Mouse (Mus musculus) midbrain, embryonic 10.5 days (tissue): ENCODE measurements around the gene Sbf2. TPM values are rescaled to one million over a fixed set of nuclear protein-coding genes. Genes with fewer than 3 reads are reported as not detected.
A peak's percentile ranks its signal among the peaks of the same experiment; 100 is the strongest.

Experiments used
- DNase-seq: peaks from one replicate; pipeline ENCODE4 v3.0.0-alpha.2; 2017; ENCODE audit warnings: low spot score
- H3K27ac ChIP-seq: fragments of 300-500 bp; sonication (generic); replicated peaks from 2 replicates; pipeline ENCODE4 v1.5.1; 2016; ENCODE audit warnings: mild to moderate bottlenecking
- H3K27me3 ChIP-seq: fragments of 300-500 bp; sonication (generic); 2 replicates; pipeline ENCODE4 v1.6.1; 2016; ENCODE audit warnings: low read depth, mild to moderate bottlenecking; ENCODE audit not compliant: poor library complexity, severe bottlenecking
- H3K36me3 ChIP-seq: fragments of 300-500 bp; sonication (generic); 2 replicates; pipeline ENCODE4 v1.6.1; 2016; ENCODE audit warnings: mild to moderate bottlenecking, moderate library complexity
- H3K4me1 ChIP-seq: fragments of 300-500 bp; sonication (generic); 2 replicates; pipeline ENCODE4 v1.6.1; 2016
- H3K4me3 ChIP-seq: fragments of 300-500 bp; sonication (generic); 2 replicates; pipeline ENCODE4 v1.5.1; 2016; ENCODE audit warnings: mild to moderate bottlenecking, moderate library complexity
- H3K9me3 ChIP-seq: fragments of 300-500 bp; sonication (generic); replicated peaks from 2 replicates; pipeline ENCODE4 v1.6.1; 2016; ENCODE audit warnings: mild to moderate bottlenecking
- WGBS: fragments of 180-500 bp; shearing (Covaris S2); methylation state at CpG from one replicate; pipeline ENCODE4 v1.1.7; 2016; 5-methylcytosine and 5-hydroxymethylcytosine counted together
- polyA plus RNA-seq: library from polyadenylated mRNA; unstranded; fragments of >200 nt; fragmentation: Nextera tagmentation; extraction: Ambion mirVana; gene quantifications from 2 replicates; pipeline ENCODE4 v1.2.1, GENCODE M21; 2016

Sbf2 gene
- polyA plus RNA-seq, 1 experiment from 2014 or later, result 29.8 TPM

- H3K27me3 ChIP-seq, result peaks cover 92% of the 10 kb centered on the region
Measured at GRCm38 (mm10) chr7:110627486-110628272, 13.0 kb upstream of the Sbf2 start, which contains the start of gene Adm. Gene Adm (plus strand): TSS chr7:110627661.

GRCm38 (mm10) chr7:110627099-110627482 is 12.4 kb upstream of the Sbf2 start:
- WGBS, result 1% methylated on average over 12 of the region's 12 CpGs
- Histone ChIP-seq H3K4me1 (peaks cover 59% of the 10 kb centered on the region), H3K4me3 (peak overlapping the region; percentile 59)

More at GRCm38 (mm10) chr7:110627486-110628272, 13.0 kb upstream of the Sbf2 start, which contains the start of gene Adm:
- H3K4me3 ChIP-seq, result peak within 1 kb of the TSS; percentile 59
- WGBS, result 2% methylated on average over 30 of the region's 30 CpGs
- peaks cover 59% of the 10 kb centered on the region for H3K4me1 ChIP-seq
- no peak within 1 kb of the TSS for H3K27ac ChIP-seq
- H3K9me3 ChIP-seq, result no peaks in the 10 kb centered on the region
- no peaks in the 10 kb centered on the region for H3K36me3 ChIP-seq
- DNase-seq, result peak; percentile 75

GRCm38 (mm10) chr7:110626186-110627098 is 11.7 kb upstream of the Sbf2 start:
- H3K4me3 ChIP-seq, result peak overlapping the region; percentile 41
- H3K36me3 ChIP-seq, result no peaks in the 10 kb centered on the region
- H3K27ac ChIP-seq, result no peak overlapping the region
- WGBS, result 7% methylated on average over 28 of the region's 28 CpGs
- peaks cover 58% of the 10 kb centered on the region for H3K4me1 ChIP-seq
- peak; percentile 43 for DNase-seq
- H3K27me3 ChIP-seq, result peaks cover 79% of the 10 kb centered on the region
- no peaks in the 10 kb centered on the region for H3K9me3 ChIP-seq

More at GRCm38 (mm10) chr7:110627099-110627482, 12.4 kb upstream of the Sbf2 start:
- DNase-seq, result no peak
- Histone ChIP-seq H3K36me3 (no peaks in the 10 kb centered on the region), H3K9me3 (no peaks in the 10 kb centered on the region), H3K27me3 (peaks cover 86% of the 10 kb centered on the region), H3K27ac (no peak overlapping the region)

- peaks cover 50% of the 10 kb centered on the region for H3K4me1 ChIP-seq
- H3K36me3 ChIP-seq, result no peaks in the 10 kb centered on the region
- H3K9me3 ChIP-seq, result no peaks in the 10 kb centered on the region
- no peak for DNase-seq
- peaks cover 72% of the 10 kb centered on the region for H3K27me3 ChIP-seq
- peak overlapping the region; percentile 41 for H3K4me3 ChIP-seq
- 59% methylated on average over 10 of the region's 10 CpGs for WGBS
- no peak overlapping the region for H3K27ac ChIP-seq
Measured at GRCm38 (mm10) chr7:110625489-110625888, 10.8 kb upstream of the Sbf2 start.

- H3K36me3 ChIP-seq, result no peaks in the 10 kb centered on the region
- DNase-seq, result no peak
- no peak overlapping the region for H3K27ac ChIP-seq
- WGBS, result 86% methylated on average over 13 of the region's 13 CpGs
- H3K4me1 ChIP-seq, result peaks cover 44% of the 10 kb centered on the region
- H3K9me3 ChIP-seq, result no peaks in the 10 kb centered on the region
- H3K27me3 ChIP-seq, result peaks cover 72% of the 10 kb centered on the region
- no peak overlapping the region for H3K4me3 ChIP-seq
Measured at GRCm38 (mm10) chr7:110624961-110625360, 10.2 kb upstream of the Sbf2 start.

GRCm38 (mm10) chr7:110624067-110624466 is 9.3 kb upstream of the Sbf2 start:
- peaks cover 68% of the 10 kb centered on the region for H3K27me3 ChIP-seq
- no peaks in the 10 kb centered on the region for H3K9me3 ChIP-seq
- H3K27ac ChIP-seq, result no peak overlapping the region
- H3K4me1 ChIP-seq, result peaks cover 36% of the 10 kb centered on the region
- H3K4me3 ChIP-seq, result no peak overlapping the region
- H3K36me3 ChIP-seq, result no peaks in the 10 kb centered on the region
- no peak for DNase-seq
- WGBS, result 57% methylated on average over 2 of the region's 2 CpGs

- Histone ChIP-seq H3K36me3 (no peaks in the 10 kb centered on the region), H3K4me1 (peaks cover 13% of the 10 kb centered on the region), H3K9me3 (no peaks in the 10 kb centered on the region), H3K27ac (no peak overlapping the region), H3K27me3 (peaks cover 38% of the 10 kb centered on the region), H3K4me3 (no peak overlapping the region)
- DNase-seq, result no peak
- 57% methylated on average over 9 of the region's 9 CpGs for WGBS
Measured at GRCm38 (mm10) chr7:110619086-110619611, 4.4 kb upstream of the Sbf2 start.

- Histone ChIP-seq H3K4me1 (peaks cover 29% of the 10 kb centered on the region), H3K9me3 (no peaks in the 10 kb centered on the region), H3K27me3 (peaks cover 31% of the 10 kb centered on the region), H3K27ac (no peak overlapping the region; the same call in 1 of the 2 replicates), H3K36me3 (no peaks in the 10 kb centered on the region), H3K4me3 (peak overlapping the region; percentile 94)
- WGBS, result 5% methylated on average over 11 of the region's 11 CpGs
- peak; percentile 19 for DNase-seq
Measured at GRCm38 (mm10) chr7:110615792-110616191, 1.1 kb upstream of the Sbf2 start.

- Histone ChIP-seq H3K27ac (peak overlapping the region; percentile 98), H3K9me3 (no peaks in the 10 kb centered on the region), H3K4me1 (peaks cover 29% of the 10 kb centered on the region), H3K27me3 (peaks cover 26% of the 10 kb centered on the region), H3K4me3 (peak overlapping the region; percentile 94), H3K36me3 (no peaks in the 10 kb centered on the region)
- WGBS, result under 1% methylated on average over 20 of the region's 20 CpGs
- DNase-seq, result no peak
Measured at GRCm38 (mm10) chr7:110615151-110615631, 469 bp upstream of the Sbf2 start.

GRCm38 (mm10) chr7:110613381-110614132 is 1.2 kb downstream of the Sbf2 start:
- Histone ChIP-seq H3K4me3 (peak overlapping the region; percentile 94), H3K36me3 (no peaks in the 10 kb centered on the region), H3K27me3 (peaks cover 19% of the 10 kb centered on the region), H3K27ac (peak overlapping the region; percentile 98), H3K9me3 (no peaks in the 10 kb centered on the region), H3K4me1 (peaks cover 29% of the 10 kb centered on the region)
- WGBS, result 4% methylated on average over 17 of the region's 17 CpGs
- no peak for DNase-seq

- Histone ChIP-seq H3K27ac (no peak overlapping the region), H3K36me3 (no peaks in the 10 kb centered on the region), H3K9me3 (no peaks in the 10 kb centered on the region), H3K27me3 (no peaks in the 10 kb centered on the region), H3K4me3 (no peak overlapping the region), H3K4me1 (0 out of 2 replicates have a peak, but pooled peaks cover 4% of the 10 kb centered on the region)
- 95% methylated on average over 1 of the region's 1 CpGs for WGBS
- DNase-seq, result no peak
Measured at GRCm38 (mm10) chr7:110606906-110607305, 7.8 kb downstream of the Sbf2 start.

GRCm38 (mm10) chr7:110605476-110605875 is 9.2 kb downstream of the Sbf2 start:
- no peaks in the 10 kb centered on the region for H3K9me3 ChIP-seq

More at GRCm38 (mm10) chr7:110605476-110605875, 9.2 kb downstream of the Sbf2 start:
- Histone ChIP-seq H3K36me3 (no peaks in the 10 kb centered on the region), H3K4me1 (no peaks in the 10 kb centered on the region), H3K27ac (no peak overlapping the region), H3K27me3 (no peaks in the 10 kb centered on the region), H3K4me3 (no peak overlapping the region)
- 84% methylated on average over 4 of the region's 4 CpGs for WGBS
- no peak for DNase-seq
